Mouse (Mus musculus) kidney, adult 8-10 months (tissue): Measurements from ENCODE around the gene 4930444G20Rik.
"Not testable (repeated sequence)": the region's sequence is repeated elsewhere in the genome, so short reads cannot be mapped to it uniquely, and the experiment has no call there.

Experiments
- DNase-seq, 2 experiments: peaks; one replicate each; pipeline ENCODE4 v3.0.0; 2022

The 4930444G20Rik gene

DNA sequence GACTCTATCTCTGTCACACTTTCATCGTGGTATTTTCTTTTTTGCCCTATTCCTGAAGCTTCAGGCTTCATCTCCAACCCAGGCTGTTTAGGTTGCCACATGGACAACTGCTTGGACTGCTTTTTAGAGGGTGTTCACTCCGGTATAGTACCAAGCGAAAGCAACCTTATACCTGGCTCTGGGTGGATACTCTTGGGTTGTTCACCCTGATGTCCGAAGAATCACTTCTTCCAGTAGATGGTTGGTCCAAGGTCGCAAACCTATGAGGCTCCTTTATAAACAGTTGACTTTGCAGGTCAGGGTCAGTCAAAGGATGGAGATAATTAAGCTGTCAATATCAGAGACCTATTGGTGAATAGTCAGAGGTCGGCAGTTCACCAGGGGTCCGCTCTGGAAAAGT, at the start of gene 4930444G20Rik:
4930444G20Rik (minus strand) TSS at position 101 of the 400 bp plus-strand sequence.
- not testable (repeated sequence) for DNase-seq

DNA sequence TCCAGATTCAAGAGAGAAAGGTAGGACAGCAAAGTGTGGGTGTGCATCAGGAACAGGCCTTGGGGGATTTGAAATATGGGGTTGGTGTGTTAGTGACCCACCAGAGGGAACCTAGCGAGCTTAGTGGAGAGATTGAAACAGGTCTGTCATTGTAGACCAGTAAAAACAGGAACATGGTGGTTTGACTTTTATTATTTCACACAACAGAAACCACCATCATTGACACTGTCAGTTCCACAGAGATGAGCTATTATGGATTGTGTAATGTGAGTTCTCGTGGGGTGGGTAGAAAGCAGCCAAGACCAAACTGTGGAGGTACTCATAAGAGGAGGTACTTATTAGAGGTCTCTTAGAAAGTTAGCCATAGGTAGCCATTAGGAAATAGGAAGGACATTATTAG, 6.7 kb upstream of the 4930444G20Rik start:
- no peak for DNase-seq

DNA sequence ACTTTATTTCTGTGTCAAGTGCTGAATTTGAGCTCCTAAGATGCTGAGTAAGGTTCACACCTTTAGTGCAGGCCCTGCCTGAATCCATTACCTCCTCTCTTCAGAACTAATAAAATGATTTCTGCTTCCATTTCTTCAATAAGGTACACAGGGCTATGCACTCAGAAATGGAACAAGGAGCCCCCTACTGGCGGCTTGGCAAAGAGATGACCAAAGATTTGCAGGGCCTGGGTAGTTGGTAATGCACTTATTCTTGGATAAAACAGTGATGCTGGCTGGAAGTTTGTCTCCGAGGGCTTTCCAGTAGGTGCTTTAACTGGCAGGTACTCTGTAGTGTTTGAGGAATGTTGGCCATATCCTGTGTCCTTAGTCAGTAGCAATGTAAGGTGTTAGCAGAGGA, 4.9 kb upstream of the 4930444G20Rik start:
- peak in 1 of 2 experiments; percentile 36 for DNase-seq

DNA sequence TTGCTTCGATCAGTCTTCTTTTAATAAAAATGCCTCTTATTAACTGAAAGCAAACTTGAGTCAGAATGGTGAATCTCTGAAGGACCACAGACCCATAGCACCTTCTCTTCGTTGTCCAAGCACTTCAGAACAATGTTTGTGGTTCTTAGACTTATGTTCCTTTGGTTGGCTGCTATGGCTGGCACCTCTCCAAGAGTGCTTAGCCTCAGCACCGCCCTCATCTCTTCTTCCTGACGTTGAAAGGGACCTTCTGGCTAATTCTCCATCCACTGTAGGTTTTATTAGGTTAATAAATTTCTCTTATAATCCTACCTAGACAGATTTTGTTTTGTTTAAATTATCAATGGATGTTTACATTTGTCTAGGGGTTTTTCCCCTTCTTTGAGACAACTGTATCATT, 2.7 kb upstream of the 4930444G20Rik start:
- DNase-seq: no peak

DNA sequence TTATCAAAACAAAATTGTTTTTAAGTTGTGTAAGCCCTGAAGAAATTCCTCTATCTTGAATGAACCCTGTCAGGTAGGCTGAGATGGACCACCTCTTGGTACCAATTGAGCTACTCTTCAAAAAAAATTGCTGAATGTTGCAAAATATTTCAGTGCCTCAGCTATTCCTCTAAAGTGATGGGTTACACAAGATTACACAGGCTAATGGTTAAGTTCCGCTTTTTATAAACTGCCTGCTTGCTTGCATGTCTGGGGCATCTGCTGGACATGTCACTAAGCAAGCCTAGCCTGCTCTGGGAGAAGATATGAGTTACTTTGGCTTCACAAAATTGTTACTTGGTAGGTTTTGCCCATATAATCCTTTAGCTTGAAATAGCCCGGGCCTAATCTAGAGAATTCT, 2.3 kb upstream of the 4930444G20Rik start:
- no peak for DNase-seq

DNA sequence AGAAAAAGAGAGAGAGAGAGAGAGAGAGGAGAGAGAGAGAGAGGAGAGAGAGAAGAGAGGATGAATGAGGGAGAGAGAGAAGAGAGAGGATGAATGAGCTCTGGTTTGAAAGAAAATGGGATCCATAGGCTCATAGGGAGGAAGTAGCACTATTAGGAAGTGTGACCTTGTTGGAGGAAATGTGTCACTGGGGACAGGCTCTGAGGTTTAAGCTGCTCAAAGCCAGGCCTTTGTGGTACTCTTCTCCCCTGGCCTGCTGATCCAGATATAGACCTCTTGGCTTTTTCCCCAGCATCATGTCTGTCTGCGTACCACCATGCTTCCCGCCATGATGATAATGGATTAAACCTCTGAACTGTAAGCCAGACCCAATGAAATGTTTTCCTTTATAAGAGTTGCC, 8.5 kb downstream of the 4930444G20Rik start:
- no peak for DNase-seq

DNA sequence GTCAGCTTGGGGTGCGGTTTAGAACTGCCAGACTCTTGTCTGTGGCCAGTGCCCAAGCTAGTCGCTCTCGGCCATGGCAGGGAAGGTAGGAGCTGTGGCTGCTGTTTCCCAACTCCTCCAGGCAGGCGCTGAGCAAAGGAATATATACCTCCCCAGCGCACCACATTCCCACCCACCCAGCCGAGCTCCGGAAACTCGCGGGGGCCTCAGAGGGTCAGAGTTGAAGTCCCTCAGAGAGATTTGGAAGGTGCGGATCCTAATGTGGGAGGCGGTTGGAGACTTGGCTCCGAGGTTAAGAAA, 8.9 kb downstream of the 4930444G20Rik start:
- no peak for DNase-seq

DNA sequence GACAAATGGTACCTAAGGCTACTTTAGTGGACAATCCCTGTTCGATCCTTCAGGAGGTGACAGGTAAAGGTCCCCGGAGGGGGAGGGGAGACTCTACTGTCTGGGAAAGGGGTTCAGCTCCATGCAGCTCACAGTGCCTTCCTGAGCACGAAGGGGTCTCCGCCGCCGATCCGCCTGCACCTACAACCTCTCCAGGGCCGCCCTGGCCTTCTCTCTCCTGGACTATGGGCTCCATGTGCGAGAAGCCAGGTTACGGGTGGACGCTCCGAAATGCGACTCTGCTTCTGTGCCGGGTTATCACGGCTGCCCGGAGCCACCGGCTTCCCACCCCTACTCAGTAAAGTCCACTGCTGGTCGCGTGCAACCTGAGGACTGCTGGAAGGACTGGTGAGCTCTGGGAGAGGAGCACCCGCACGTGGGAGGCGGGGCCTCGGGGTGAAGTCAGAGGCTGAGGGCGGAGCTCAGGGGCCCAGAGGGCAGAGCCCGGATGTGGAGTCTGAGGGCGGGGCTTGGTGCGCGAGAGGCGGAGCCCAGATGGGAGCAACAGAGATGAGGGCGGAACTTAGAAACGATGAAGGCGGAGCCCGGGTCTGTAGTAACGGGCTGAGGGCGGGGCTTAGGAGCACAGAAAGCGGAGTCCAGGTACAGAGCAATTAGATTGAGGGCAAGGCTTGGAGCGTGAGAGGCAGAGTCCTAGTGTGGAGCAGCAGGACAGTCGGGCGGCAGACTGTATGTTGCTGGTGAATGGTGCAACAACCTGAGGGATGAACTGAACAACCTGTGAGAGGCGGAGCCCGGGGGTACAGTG, 9.5 kb downstream of the 4930444G20Rik start:
- DNase-seq: peak; percentile 95 to 98

DNA sequence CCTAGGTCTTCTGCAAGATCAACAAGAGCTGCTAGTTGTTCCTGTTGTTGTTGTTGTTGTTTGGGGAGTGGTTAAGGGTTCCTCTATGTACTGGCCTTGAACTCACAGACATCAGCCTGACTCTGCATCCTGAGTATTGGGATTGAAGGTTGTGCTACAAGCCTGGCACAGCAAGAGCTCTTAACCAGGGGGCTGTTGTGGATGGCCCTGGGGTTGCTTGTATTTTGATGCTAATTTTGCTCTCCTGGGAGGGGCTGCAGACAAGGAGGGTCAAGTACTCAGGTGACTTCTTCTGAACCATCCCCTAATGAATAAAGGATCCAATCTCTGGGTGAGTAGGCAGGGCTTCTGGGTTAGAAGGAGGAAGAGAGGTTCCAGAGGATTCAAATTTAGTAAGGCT, 12.6 kb downstream of the 4930444G20Rik start:
- no peak for DNase-seq

DNA sequence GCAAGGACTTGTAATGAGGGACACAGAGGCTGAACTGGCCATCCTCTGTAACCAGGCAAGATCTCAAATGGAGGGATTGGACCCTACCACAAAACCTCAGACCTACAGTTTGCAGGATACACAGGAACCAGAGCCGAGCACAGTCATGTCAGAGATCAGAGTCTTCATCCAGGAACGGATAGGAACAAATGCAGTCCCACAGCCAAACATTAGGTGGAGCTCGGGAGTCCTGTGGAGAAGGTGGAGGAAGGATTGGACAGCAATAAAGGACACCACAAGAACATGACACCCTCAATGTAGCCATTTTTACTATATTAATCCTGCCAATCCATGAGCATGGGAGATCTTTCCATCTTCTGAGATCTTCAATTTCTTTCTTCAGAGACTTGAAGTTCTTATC, 31.6 kb downstream of the 4930444G20Rik start:
- DNase-seq: peak; percentile 41 to 76

DNA sequence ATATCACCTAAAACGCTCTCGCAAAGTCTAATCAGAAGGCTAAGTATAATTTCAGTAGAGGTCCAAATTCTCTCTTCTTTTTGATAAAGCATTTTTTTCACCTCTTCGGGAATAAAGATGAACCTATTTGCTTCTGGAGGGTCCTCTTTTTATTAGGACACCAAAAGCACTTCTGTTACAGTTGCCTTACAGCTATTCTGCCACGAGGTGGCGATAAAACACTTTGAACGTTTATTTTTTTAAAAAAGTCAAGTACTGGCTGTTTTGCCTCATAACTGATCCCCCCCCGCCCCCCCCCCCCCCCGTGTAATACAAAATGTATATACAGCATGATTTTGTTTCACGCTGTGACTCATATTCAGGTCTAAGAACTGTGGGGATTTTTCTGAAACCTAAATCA, 33.6 kb downstream of the 4930444G20Rik start:
- peak in 1 of 2 experiments; percentile 32 for DNase-seq

DNA sequence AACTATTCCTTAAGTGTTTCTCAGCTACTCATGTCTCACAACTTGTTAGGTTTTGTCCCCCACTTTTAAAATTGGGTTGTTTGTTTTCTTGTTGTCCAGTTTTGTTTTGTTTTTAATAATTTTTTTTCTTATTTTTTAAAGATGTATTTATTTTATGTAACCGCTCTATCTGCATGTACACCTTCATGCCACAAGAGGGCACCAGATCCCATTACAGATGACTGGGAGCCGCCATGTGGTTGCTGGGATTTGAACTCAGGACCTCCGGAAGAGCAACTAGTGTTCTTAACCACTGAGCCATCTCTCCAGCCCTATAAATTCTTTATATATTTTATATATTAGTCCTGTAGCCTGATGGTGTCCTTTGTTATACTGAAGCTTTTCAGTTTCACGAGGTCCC, 49.3 kb downstream of the 4930444G20Rik start:
- no peak for DNase-seq

DNA sequence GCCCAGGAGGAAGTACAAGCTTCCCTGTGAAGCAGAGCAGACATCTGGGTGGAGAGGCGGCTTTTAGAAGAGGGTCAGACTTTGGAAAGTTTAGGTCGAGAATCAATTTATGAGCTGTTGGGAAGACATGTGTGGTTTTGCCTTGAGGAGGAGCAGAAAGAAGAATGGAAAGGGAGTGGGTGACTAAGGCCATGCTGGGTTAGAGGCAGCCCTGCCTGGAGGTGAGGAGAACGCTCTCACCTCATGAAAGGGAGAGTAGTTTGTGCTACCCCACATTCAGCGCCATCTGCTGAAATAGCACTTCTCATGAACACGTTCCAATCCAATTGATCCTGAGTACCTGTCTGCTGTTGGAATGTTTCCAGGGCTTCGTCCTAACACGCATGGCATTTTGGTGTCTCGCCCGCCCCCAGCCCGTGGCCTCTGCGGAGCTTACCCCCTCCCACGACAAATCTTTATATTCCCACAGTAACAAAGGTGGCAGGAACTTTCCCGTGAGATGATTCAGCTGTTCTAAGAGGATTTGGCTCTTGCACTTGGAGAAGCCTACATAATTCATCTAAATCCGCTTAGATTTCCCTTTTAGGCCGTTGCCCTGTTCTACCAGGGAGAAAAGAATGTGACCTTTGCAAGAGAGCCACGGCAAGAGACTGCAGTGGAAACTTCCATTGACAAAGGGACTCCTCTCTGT, 50.3 kb downstream of the 4930444G20Rik start:
- no peak for DNase-seq
